Mouse (Mus musculus) adrenal gland, adult (tissue): ENCODE measurements around the gene Pcgf5.
"Not testable (repeated sequence)": the region's sequence is repeated elsewhere in the genome, so short reads cannot be mapped to it uniquely, and the experiment has no call there.

Experiments
- DNase-seq, 2 experiments: peaks; one replicate each; pipeline ENCODE4 v3.0.0; 2022 to 2023; ENCODE audit warnings: low spot score in 1 of 2; ENCODE audit not compliant: inconsistent age in 2 of 2

Gene Pcgf5

GRCm38 (mm10) chr19:36383977-36384376 is 35.9 kb downstream of the Pcgf5 start:
- DNase-seq: no peak

GRCm38 (mm10) chr19:36384426-36384825 is 36.3 kb downstream of the Pcgf5 start:
- DNase-seq: no peak

- DNase-seq: no peak
Observed at GRCm38 (mm10) chr19:36388502-36388901, 40.4 kb downstream of the Pcgf5 start.

GRCm38 (mm10) chr19:36390714-36391113 is 42.6 kb downstream of the Pcgf5 start:
- DNase-seq: no peak

GRCm38 (mm10) chr19:36398500-36398899 is 50.4 kb downstream of the Pcgf5 start:
- DNase-seq: no peak

- no peak for DNase-seq
Observed at GRCm38 (mm10) chr19:36408352-36409100, 60.4 kb downstream of the Pcgf5 start.

- DNase-seq: peak; percentile 98 to 99
Observed at GRCm38 (mm10) chr19:36409280-36409860, 61.3 kb downstream of the Pcgf5 start.

- no peak for DNase-seq
Observed at GRCm38 (mm10) chr19:36409861-36410392, 61.8 kb downstream of the Pcgf5 start.

GRCm38 (mm10) chr19:36419885-36420284 is 71.8 kb downstream of the Pcgf5 start:
- no peak for DNase-seq

- no peak for DNase-seq
Observed at GRCm38 (mm10) chr19:36427195-36427876, 79.2 kb downstream of the Pcgf5 start.

- DNase-seq: no peak
Observed at GRCm38 (mm10) chr19:36428116-36428515, 80.0 kb downstream of the Pcgf5 start.

GRCm38 (mm10) chr19:36429354-36429753 is 81.2 kb downstream of the Pcgf5 start:
- no peak for DNase-seq

- no peak for DNase-seq
Observed at GRCm38 (mm10) chr19:36433161-36433560, 85.1 kb downstream of the Pcgf5 start.

- DNase-seq: peak; percentile 23 to 81
Observed at GRCm38 (mm10) chr19:36439894-36440714, 92.0 kb downstream of the Pcgf5 start.

- peak in 1 of 2 experiments; percentile 71 for DNase-seq
Observed at GRCm38 (mm10) chr19:36450997-36451608, 103.0 kb downstream of the Pcgf5 start.

GRCm38 (mm10) chr19:36451731-36452130 is 103.6 kb downstream of the Pcgf5 start:
- peak; percentile 19 to 62 for DNase-seq

- DNase-seq: not testable (repeated sequence)
Observed at GRCm38 (mm10) chr19:36452210-36452609, 104.1 kb downstream of the Pcgf5 start.

- peak; percentile 29 to 63 for DNase-seq
Observed at GRCm38 (mm10) chr19:36453451-36453850, 105.3 kb downstream of the Pcgf5 start.

- DNase-seq: peak; percentile 77 to 92
Observed at GRCm38 (mm10) chr19:36470106-36470505, 122.0 kb downstream of the Pcgf5 start.

GRCm38 (mm10) chr19:36471325-36471724 is 123.2 kb downstream of the Pcgf5 start:
- no peak for DNase-seq
